Mouse (Mus musculus) brain, embryonic 14.5 days (tissue): ENCODE data around the gene Cd47.

Experiments used
- CTCF ChIP-seq: fragments of 200-500 bp; IDR thresholded peaks from 2 replicates; pipeline ENCODE4 v1.5.1; 2012; ENCODE audit warnings: inconsistent platforms, mild to moderate bottlenecking, moderate library complexity, borderline replicate concordance; ENCODE audit not compliant: insufficient read depth, insufficient read length; ENCODE audit errors: extremely low read depth
- POLR2A ChIP-seq: fragments of 200-500 bp; IDR thresholded peaks from 2 replicates; pipeline ENCODE4 v1.6.1; 2012; ENCODE audit warnings: mild to moderate bottlenecking, inconsistent platforms, borderline replicate concordance; ENCODE audit not compliant: poor library complexity, insufficient read depth, insufficient read length, severe bottlenecking; ENCODE audit errors: extremely low read depth

GRCm38 (mm10) chr16:49947610-49948009, 147.3 kb downstream of the Cd47 start:
- TF ChIP-seq CTCF (no peak), POLR2A (no peak)
